Mouse (Mus musculus) T-cell, adult 66 days (primary cell): ENCODE data around the gene Mitd1. TPM values are rescaled to one million over a fixed set of nuclear protein-coding genes. Genes with fewer than 3 reads are reported as not detected.

ENCODE experiments used
- total RNA-seq, 2 experiments: library from RNA; stranded (reverse); gene quantifications; 3 replicates in 1 of 2; 4 replicates in 1 of 2; pipeline ENCODE4 v1.2.4; 2023

Mitd1 gene
- 10 to 100 TPM; 38.8 to 59.0 TPM for total RNA-seq

GRCm38 (mm10) chr1:37890025-37890652 is at the start of gene Mitd1, which contains the start of gene Mrpl30:
TSS of gene Mitd1 (minus strand) at chr1:37890411.
TSS of gene Mrpl30 (plus strand) at chr1:37890477.

DNA sequence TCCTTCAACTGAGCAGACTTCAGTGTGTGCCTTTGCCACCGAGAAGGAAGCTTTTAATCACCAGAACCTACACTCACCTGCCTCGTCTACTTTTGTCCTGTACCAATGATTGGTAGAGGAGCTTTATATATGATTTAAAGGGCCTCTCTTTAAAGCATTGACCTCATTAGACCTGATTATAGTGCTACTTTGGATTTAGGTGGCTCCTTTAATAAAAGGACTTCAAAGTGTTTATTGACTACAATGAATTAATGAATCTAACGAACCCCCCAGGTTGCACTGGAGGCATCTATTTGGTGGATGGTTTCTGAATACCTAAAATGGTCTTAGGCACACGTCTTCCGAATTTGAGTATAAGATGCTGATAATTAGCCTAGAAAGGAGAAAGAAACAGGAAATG is 26.2 kb upstream of the Mitd1 start, which contains the start of gene Lyg2:
Gene Lyg2 (minus strand): TSS at position 101 of the 400 bp plus-strand sequence.

DNA sequence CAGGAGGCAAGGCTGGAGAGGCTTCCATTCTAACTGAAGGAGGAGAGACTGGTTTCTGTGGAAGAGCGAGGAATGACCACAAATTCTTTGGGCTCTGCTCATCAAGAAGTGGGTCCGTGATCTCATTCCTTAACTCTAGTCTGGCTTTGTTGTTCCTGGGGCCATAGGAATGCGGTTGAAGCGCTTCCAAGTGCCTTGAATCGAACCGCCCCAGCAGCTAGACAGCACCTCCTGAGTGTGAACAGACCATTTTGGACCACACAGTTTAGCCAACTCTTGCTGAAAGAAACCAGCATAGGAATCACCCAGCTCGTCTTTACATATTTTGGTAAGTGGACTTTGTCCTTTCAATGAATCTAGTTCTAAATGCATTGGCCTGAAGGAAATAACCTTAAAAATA is 18.5 kb downstream of the Mitd1 start, which contains the start of gene Lipt1:
Gene Lipt1 (plus strand): TSS at position 35 of the 400 bp plus-strand sequence.

DNA sequence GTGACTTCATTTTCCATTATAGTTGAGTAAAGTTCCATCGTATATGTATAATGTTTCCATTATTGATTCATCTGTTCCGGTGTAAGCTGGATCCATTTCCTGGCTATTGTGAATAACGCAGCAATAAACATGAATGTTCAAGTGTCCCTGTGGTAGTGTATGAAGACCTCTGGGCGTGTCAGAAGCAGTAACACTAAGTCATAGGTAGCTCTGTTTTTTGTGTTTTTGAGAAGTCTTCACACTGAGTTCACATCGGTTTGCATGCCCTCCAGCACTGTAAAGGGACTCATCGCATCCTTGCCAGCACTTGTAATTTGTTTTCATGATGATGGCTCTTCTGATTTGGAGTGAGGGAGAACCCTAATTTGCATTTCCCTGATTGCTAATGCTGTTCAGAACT is 23.9 kb downstream of the Mitd1 start, which contains the start of gene Tsga10:
Gene Tsga10 (minus strand): TSS at position 144 of the 400 bp plus-strand sequence.

Other genes starting within 250 kb of the Mitd1 start
- under 1 TPM; 0.67 to 0.89 TPM for gene 2010300C02Rik, start 170.3 kb downstream of the Mitd1 start, total RNA-seq
- 1 to 10 TPM; 3.3 to 3.5 TPM for gene Tsga10, start 24.0 kb downstream of the Mitd1 start, total RNA-seq
- 1 to 10 TPM; 2.6 TPM for gene Lipt1, start 18.7 kb downstream of the Mitd1 start, total RNA-seq
- 100 to 1,000 TPM; 126 to 165 TPM for gene Mrpl30, start 66 bp upstream of the Mitd1 start, total RNA-seq
- not detected for gene Lyg2, start 26.1 kb upstream of the Mitd1 start, total RNA-seq
- not detected for gene Lyg1, start 67.3 kb upstream of the Mitd1 start, total RNA-seq
- gene Txndc9, start 107.5 kb upstream of the Mitd1 start, total RNA-seq: 10 to 100 TPM; 60.3 to 71.1 TPM
- gene Eif5b, start 107.6 kb upstream of the Mitd1 start, total RNA-seq: 10 to 100 TPM; 44.0 to 48.2 TPM
- gene Rev1, start 239.4 kb upstream of the Mitd1 start, total RNA-seq: 10 to 100 TPM; 43.9 to 48.3 TPM